Mouse (Mus musculus): ENCODE measurements around the gene Obscn. TPM values are rescaled to one million over a fixed set of nuclear protein-coding genes. Genes with fewer than 3 reads are reported as not detected.
A peak's percentile ranks its signal among the peaks of the same experiment; 100 is the strongest.

Gene Obscn
- polyA plus RNA-seq, 1 experiment from 2014 or later, result 0.62 TPM

DNA sequence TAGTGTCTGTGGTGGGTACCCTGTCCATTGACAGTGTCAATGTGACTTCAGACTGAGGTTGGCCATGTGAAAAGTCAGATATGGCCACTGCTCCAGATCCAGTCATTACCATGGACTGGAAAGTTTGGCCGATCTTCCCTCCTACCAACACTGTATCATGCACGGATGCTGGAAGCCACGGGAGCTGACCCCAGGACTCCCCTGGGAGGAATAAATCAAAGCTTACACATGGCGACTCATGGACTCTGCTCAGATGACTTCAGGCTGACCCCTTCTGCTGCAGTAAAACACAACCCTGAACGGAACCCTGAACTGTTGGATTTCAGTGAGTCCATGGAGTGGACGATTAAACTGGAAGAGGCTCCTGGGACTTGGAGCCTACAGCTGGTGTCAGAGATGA is 109.8 kb downstream of the Obscn start:
- Histone ChIP-seq H3K9ac (replicated peaks; ENCODE audit: low read length) (no peak overlapping the region), H3K4me2 (ENCODE audit: low read depth, low read length) (no peak overlapping the region), H3K36me3 (replicated peaks; ENCODE audit: control insufficient read depth, insufficient read depth, low read depth, low read length) (no peaks in the 10 kb centered on the region), H3K4me3 (ENCODE audit: low read depth, low read length) (no peak overlapping the region), H3K27ac (replicated peaks; ENCODE audit: low read depth, low read length) (no peak overlapping the region), H3K9me3 (replicated peaks; ENCODE audit: control insufficient read depth, low read length) (no peaks in the 10 kb centered on the region), H3K4me1 (ENCODE audit: control insufficient read depth, insufficient read depth, low read length) (no peaks in the 10 kb centered on the region), H3K27me3 (ENCODE audit: control insufficient read depth, insufficient read depth, low read length) (no peaks in the 10 kb centered on the region)
- WGBS, result 74% methylated on average over 6 of the region's 6 CpGs
- DNase-seq (ENCODE audit: low spot score) (no peak), ATAC-seq (replicated peaks; ENCODE audit: insufficient number of reproducible peaks, low FRiP score, low TSS enrichment, low read depth) (no peak)

DNA sequence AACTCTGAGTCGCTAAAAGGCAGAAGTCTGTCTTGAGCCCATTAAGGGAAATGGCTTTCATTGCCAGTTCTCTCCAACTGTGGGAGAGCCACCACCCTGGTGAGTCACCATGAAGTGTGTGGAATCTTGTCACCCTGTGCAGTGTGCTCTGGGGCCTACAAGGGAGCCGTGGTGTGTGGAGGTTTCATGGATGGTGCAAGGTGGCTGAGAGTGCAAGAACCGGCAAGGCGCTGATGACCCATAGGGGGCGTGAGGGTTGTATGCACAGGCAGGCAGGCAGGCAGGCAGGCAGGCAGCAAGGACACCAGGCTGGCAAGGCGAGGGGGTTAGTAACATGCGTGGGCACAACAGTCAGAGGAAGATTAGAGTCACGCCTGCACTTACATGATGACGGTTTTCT is 121.2 kb downstream of the Obscn start:
- DNase-seq (ENCODE audit: low spot score) (peak; percentile 42), ATAC-seq (replicated peaks; ENCODE audit: insufficient number of reproducible peaks, low FRiP score, low TSS enrichment, low read depth) (no peak)
- WGBS, result 45% methylated on average over 9 of the region's 9 CpGs

DNA sequence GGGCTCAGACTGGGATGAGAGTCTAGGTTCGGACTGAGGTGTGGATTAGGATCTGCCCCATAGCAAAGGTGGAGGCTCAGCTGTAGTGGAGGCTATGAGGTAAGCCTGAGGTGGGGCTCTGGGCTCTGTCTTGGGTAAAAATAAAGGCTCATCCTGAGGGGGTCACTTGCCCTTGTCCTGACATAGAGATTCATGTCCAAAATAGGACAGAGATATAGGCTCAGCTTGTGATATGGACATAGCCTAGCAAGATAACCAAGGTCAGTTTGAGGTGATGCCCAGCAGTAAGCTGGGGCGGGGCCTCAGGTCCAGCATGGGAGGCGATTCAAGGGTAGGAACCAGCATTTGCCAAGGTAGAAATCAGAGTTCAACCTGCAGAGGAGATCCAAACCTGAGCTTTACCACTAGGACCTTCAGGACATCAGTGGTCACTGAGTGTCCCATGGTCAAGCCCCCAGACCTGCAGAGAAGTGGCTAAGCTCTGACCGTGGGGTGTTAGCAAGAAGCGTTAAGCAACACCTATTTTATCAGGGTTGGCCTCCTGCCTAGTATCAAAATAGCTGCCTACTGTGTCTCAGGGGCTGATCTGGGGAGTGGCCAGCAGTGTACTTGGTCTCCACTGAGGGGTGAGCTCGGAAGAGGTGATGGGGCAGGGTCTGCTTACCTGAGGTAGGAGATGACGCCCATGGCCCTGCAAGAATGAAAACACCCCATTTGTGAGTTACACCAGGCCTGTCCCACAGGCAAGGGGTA is 133.7 kb downstream of the Obscn start:
- Histone ChIP-seq H3K36me3 (replicated peaks; ENCODE audit: control insufficient read depth, insufficient read depth, low read depth, low read length) (no peaks in the 10 kb centered on the region), H3K9me3 (replicated peaks; ENCODE audit: control insufficient read depth, low read length) (no peaks in the 10 kb centered on the region), H3K27ac (replicated peaks; ENCODE audit: low read depth, low read length) (no peak overlapping the region), H3K9ac (replicated peaks; ENCODE audit: low read length) (no peak overlapping the region), H3K4me3 (ENCODE audit: low read depth, low read length) (no peak overlapping the region), H3K27me3 (ENCODE audit: control insufficient read depth, insufficient read depth, low read length) (no peaks in the 10 kb centered on the region; the same call in 1 of the 2 replicates), H3K4me1 (ENCODE audit: control insufficient read depth, insufficient read depth, low read length) (no peaks in the 10 kb centered on the region), H3K4me2 (ENCODE audit: low read depth, low read length) (no peak overlapping the region)
- WGBS, result 69% methylated on average over 7 of the region's 7 CpGs
- DNase-seq (ENCODE audit: low spot score) (no peak), ATAC-seq (replicated peaks; ENCODE audit: insufficient number of reproducible peaks, low FRiP score, low TSS enrichment, low read depth) (no peak)

More for the DNA sequence above, 121.2 kb downstream of the Obscn start:
- no peaks in the 10 kb centered on the region for H3K9me3 ChIP-seq (replicated peaks; ENCODE audit: control insufficient read depth, low read length)
- H3K9ac ChIP-seq (replicated peaks; ENCODE audit: low read length), result no peak overlapping the region
- H3K27me3 ChIP-seq (ENCODE audit: control insufficient read depth, insufficient read depth, low read length), result no peaks in the 10 kb centered on the region
- H3K4me3 ChIP-seq (ENCODE audit: low read depth, low read length), result no peak overlapping the region
- H3K27ac ChIP-seq (replicated peaks; ENCODE audit: low read depth, low read length), result no peak overlapping the region
- H3K4me1 ChIP-seq (ENCODE audit: control insufficient read depth, insufficient read depth, low read length), result no peaks in the 10 kb centered on the region
- no peaks in the 10 kb centered on the region for H3K36me3 ChIP-seq (replicated peaks; ENCODE audit: control insufficient read depth, insufficient read depth, low read depth, low read length)
- H3K4me2 ChIP-seq (ENCODE audit: low read depth, low read length), result no peak overlapping the region

DNA sequence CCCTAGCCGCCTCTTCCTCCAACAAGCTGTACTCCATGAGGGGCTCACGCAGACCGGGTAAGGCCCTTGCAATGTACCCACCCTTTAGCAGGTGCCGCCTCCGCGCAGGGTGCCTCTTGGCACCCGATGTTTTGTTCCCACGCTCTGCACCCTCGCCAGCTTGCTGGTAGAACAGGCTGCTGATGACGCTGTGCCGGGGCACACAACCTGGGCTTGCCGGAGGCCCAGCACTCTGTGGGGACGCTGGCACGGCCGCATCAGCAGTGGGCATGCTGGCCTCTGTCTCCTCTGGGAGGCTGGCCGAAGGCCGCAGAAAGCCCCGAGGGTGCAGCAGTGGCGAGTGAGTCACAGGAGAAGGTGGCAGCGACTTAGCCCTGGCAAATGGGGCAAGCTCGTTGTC is 135.6 kb downstream of the Obscn start:
- Histone ChIP-seq H3K9me3 (replicated peaks; ENCODE audit: control insufficient read depth, low read length) (no peaks in the 10 kb centered on the region), H3K27ac (replicated peaks; ENCODE audit: low read depth, low read length) (no peak overlapping the region), H3K4me3 (ENCODE audit: low read depth, low read length) (no peak overlapping the region), H3K27me3 (ENCODE audit: control insufficient read depth, insufficient read depth, low read length) (no peaks in the 10 kb centered on the region; the same call in 1 of the 2 replicates), H3K4me2 (ENCODE audit: low read depth, low read length) (no peak overlapping the region), H3K4me1 (ENCODE audit: control insufficient read depth, insufficient read depth, low read length) (no peaks in the 10 kb centered on the region), H3K9ac (replicated peaks; ENCODE audit: low read length) (no peak overlapping the region), H3K36me3 (replicated peaks; ENCODE audit: control insufficient read depth, insufficient read depth, low read depth, low read length) (no peaks in the 10 kb centered on the region)
- no peak for ATAC-seq (replicated peaks; ENCODE audit: insufficient number of reproducible peaks, low FRiP score, low TSS enrichment, low read depth)
- 91% methylated on average over 21 of the region's 21 CpGs for WGBS
- no peak for DNase-seq (ENCODE audit: low spot score)

DNA sequence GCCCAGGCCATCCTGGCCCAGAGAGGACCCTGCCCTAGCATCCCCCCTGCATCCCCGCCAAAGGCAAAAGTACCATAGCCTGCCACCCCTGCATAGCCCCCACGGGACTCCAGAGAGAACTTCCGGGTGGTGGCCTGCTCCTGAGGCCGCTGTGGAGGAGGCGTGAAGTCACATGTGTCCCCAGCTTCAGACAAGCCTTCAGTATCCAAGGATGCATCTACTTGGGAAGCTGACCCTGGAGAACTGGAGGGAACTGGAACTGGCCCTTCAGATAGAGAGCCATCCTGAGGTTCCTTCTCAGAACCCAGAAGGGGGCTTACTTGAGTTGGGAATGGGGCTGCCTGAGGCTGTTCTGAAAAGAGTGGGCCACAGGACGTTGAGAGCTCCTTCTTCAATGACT is 136.4 kb downstream of the Obscn start:
- DNase-seq (ENCODE audit: low spot score) (no peak), ATAC-seq (replicated peaks; ENCODE audit: insufficient number of reproducible peaks, low FRiP score, low TSS enrichment, low read depth) (no peak)
- H3K9me3 ChIP-seq (replicated peaks; ENCODE audit: control insufficient read depth, low read length), result no peaks in the 10 kb centered on the region
- H3K4me2 ChIP-seq (ENCODE audit: low read depth, low read length), result no peak overlapping the region
- H3K4me3 ChIP-seq (ENCODE audit: low read depth, low read length), result no peak overlapping the region
- no peak overlapping the region for H3K27ac ChIP-seq (replicated peaks; ENCODE audit: low read depth, low read length)
- no peaks in the 10 kb centered on the region for H3K36me3 ChIP-seq (replicated peaks; ENCODE audit: control insufficient read depth, insufficient read depth, low read depth, low read length)
- 73% methylated on average over 6 of the region's 6 CpGs for WGBS
- H3K4me1 ChIP-seq (ENCODE audit: control insufficient read depth, insufficient read depth, low read length), result no peaks in the 10 kb centered on the region
- H3K27me3 ChIP-seq (ENCODE audit: control insufficient read depth, insufficient read depth, low read length), result no peaks in the 10 kb centered on the region; the same call in 1 of the 2 replicates
- H3K9ac ChIP-seq (replicated peaks; ENCODE audit: low read length), result no peak overlapping the region

DNA sequence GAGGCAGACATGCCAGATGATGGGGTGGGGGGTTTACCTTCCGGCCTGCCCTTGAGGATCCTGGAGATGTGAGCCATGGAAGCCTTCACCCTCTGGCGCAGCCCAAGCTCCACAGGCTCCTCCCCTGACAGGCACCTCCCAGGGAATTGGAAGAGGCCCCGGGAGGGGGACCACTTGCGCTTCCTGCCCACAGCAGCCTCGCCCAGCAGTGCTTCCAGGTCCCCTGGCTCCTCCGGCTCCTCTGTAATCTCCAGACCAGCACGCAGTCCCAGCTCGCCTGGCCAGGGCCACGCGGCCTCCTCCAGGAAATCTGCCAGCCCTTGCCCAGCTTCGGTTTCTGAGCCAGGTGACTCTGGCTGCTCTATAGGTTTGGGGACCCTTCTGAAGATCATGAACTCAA is 137.0 kb downstream of the Obscn start:
- WGBS, result 59% methylated on average over 11 of the region's 11 CpGs
- Histone ChIP-seq H3K9ac (replicated peaks; ENCODE audit: low read length) (no peak overlapping the region), H3K36me3 (replicated peaks; ENCODE audit: control insufficient read depth, insufficient read depth, low read depth, low read length) (no peaks in the 10 kb centered on the region), H3K4me3 (ENCODE audit: low read depth, low read length) (no peak overlapping the region), H3K27ac (replicated peaks; ENCODE audit: low read depth, low read length) (no peak overlapping the region), H3K27me3 (ENCODE audit: control insufficient read depth, insufficient read depth, low read length) (no peaks in the 10 kb centered on the region; the same call in 1 of the 2 replicates), H3K4me1 (ENCODE audit: control insufficient read depth, insufficient read depth, low read length) (no peaks in the 10 kb centered on the region), H3K4me2 (ENCODE audit: low read depth, low read length) (no peak overlapping the region), H3K9me3 (replicated peaks; ENCODE audit: control insufficient read depth, low read length) (no peaks in the 10 kb centered on the region)
- no peak for ATAC-seq (replicated peaks; ENCODE audit: insufficient number of reproducible peaks, low FRiP score, low TSS enrichment, low read depth)
- no peak for DNase-seq (ENCODE audit: low spot score)

DNA sequence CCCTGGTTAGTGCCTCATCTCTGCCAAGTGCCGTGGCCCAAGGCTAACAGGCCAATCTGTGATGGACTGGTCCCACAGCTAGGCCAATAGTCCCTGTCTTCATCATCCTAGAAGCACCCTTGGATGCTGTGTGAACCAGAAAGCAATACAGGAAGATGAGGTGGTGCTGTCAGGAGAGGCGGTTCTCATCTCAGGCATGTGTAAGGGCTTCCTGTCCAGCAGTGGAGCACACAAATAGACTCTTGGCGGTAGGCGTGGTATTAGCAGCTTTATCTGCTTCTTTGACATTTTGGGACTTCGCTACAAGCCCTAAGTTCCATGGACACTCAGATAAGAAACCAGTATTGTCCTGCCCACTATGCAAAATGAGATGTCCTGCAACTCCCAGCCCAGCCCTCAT is 138.7 kb downstream of the Obscn start:
- ATAC-seq (replicated peaks; ENCODE audit: insufficient number of reproducible peaks, low FRiP score, low TSS enrichment, low read depth) (no peak), DNase-seq (ENCODE audit: low spot score) (no peak)
- H3K4me1 ChIP-seq (ENCODE audit: control insufficient read depth, insufficient read depth, low read length), result no peaks in the 10 kb centered on the region
- no peak overlapping the region for H3K4me3 ChIP-seq (ENCODE audit: low read depth, low read length)
- no peak overlapping the region for H3K9ac ChIP-seq (replicated peaks; ENCODE audit: low read length)
- no peaks in the 10 kb centered on the region for H3K36me3 ChIP-seq (replicated peaks; ENCODE audit: control insufficient read depth, insufficient read depth, low read depth, low read length)
- no peak overlapping the region for H3K27ac ChIP-seq (replicated peaks; ENCODE audit: low read depth, low read length)
- 80% methylated on average over 5 of the region's 5 CpGs for WGBS
- H3K9me3 ChIP-seq (replicated peaks; ENCODE audit: control insufficient read depth, low read length), result no peaks in the 10 kb centered on the region
- peaks cover 3% of the 10 kb centered on the region; the same call in 1 of the 2 replicates for H3K27me3 ChIP-seq (ENCODE audit: control insufficient read depth, insufficient read depth, low read length)
- no peak overlapping the region for H3K4me2 ChIP-seq (ENCODE audit: low read depth, low read length)

DNA sequence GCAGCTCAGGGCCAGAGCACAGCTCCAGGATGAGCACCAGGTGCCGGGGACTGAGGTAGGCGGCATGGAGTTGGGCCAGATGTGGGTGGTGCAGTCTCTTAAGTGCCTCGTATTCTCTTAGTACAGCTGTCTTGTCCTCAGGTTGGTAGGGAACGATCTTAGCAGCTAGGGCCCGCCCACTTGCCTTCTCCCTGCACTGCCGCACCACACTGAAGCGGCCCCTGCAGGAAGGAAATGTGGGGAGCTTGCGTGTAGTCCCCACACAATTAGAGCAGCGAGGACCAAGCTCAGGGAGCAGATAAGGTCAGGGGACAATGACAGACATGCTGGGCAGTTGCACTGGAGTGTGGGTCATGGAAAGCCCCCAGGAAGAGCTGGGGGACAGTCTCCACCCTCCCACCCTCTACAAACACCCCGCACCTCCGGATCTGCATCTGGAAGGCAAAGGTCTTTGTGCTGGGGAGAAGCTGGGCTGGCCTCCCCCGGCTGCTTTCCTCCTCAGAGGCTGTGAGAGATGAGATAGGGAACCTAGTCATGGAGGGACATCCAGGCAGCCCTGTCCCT is 140.3 kb downstream of the Obscn start:
- no peak for DNase-seq (ENCODE audit: low spot score)
- peaks cover 3% of the 10 kb centered on the region; the same call in 1 of the 2 replicates for H3K27me3 ChIP-seq (ENCODE audit: control insufficient read depth, insufficient read depth, low read length)
- WGBS, result 54% methylated on average over 12 of the region's 12 CpGs

More for the DNA sequence above, 140.3 kb downstream of the Obscn start:
- no peak overlapping the region for H3K4me2 ChIP-seq (ENCODE audit: low read depth, low read length)
- H3K36me3 ChIP-seq (replicated peaks; ENCODE audit: control insufficient read depth, insufficient read depth, low read depth, low read length), result no peaks in the 10 kb centered on the region
- H3K4me3 ChIP-seq (ENCODE audit: low read depth, low read length), result no peak overlapping the region
- no peak for ATAC-seq (replicated peaks; ENCODE audit: insufficient number of reproducible peaks, low FRiP score, low TSS enrichment, low read depth)
- no peak overlapping the region for H3K27ac ChIP-seq (replicated peaks; ENCODE audit: low read depth, low read length)
- no peaks in the 10 kb centered on the region for H3K9me3 ChIP-seq (replicated peaks; ENCODE audit: control insufficient read depth, low read length)
- no peaks in the 10 kb centered on the region for H3K4me1 ChIP-seq (ENCODE audit: control insufficient read depth, insufficient read depth, low read length)
- H3K9ac ChIP-seq (replicated peaks; ENCODE audit: low read length), result no peak overlapping the region

All from embryonic facial prominence, embryonic 11.5 days (tissue).